Mouse (Mus musculus) bone marrow, adult 2 months (tissue): Measurements from ENCODE around the gene Txnrd2. TPM values are rescaled to one million over a fixed set of nuclear protein-coding genes. Genes with fewer than 3 reads are reported as not detected.
A peak's percentile ranks its signal among the peaks of the same experiment; 100 is the strongest.

ENCODE experiments used
- H3K27ac ChIP-seq: fragments of 200-500 bp; 2 replicates; pipeline ENCODE4 v1.5.1; 2012; ENCODE audit warnings: low read depth, mild to moderate bottlenecking, control low read depth, inconsistent platforms, low read length; ENCODE audit not compliant: control insufficient read depth, poor library complexity, insufficient read depth
- H3K4me1 ChIP-seq: fragments of 200-500 bp; 2 replicates; pipeline ENCODE4 v1.6.1; 2011; ENCODE audit warnings: low read length; ENCODE audit not compliant: control insufficient read depth, insufficient read depth
- H3K4me3 ChIP-seq: fragments of 200-500 bp; replicated peaks from 2 replicates; pipeline ENCODE3; 2011; ENCODE audit warnings: mild to moderate bottlenecking, low read depth, low read length, control low read depth; ENCODE audit not compliant: control insufficient read depth
- CTCF ChIP-seq: fragments of 200-500 bp; IDR thresholded peaks from 2 replicates; pipeline ENCODE4 v1.5.1; 2011; ENCODE audit warnings: low read length, control low read depth; ENCODE audit not compliant: control insufficient read depth, insufficient read depth
- POLR2A ChIP-seq: fragments of 200-500 bp; IDR thresholded peaks from 2 replicates; pipeline ENCODE4 v1.6.1; 2011; ENCODE audit warnings: low read depth, mild to moderate bottlenecking, control low read depth, low read length, borderline replicate concordance; ENCODE audit not compliant: control insufficient read depth
- WGBS: fragments of 180-500 bp; shearing (Covaris S2); methylation state at CpG from one replicate; pipeline ENCODE4 v1.1.7; 2018; 5-methylcytosine and 5-hydroxymethylcytosine counted together
- polyA plus RNA-seq: library from polyadenylated mRNA; stranded (reverse); fragments of >200 nt; gene quantifications from 2 replicates; pipeline ENCODE4 v1.2.4, GENCODE M21; 2011; ENCODE audit warnings: low replicate concordance; ENCODE audit not compliant: missing spikeins, insufficient read depth, insufficient read length

Gene Txnrd2
- polyA plus RNA-seq, 1 experiment: 66.6 TPM

DNA sequence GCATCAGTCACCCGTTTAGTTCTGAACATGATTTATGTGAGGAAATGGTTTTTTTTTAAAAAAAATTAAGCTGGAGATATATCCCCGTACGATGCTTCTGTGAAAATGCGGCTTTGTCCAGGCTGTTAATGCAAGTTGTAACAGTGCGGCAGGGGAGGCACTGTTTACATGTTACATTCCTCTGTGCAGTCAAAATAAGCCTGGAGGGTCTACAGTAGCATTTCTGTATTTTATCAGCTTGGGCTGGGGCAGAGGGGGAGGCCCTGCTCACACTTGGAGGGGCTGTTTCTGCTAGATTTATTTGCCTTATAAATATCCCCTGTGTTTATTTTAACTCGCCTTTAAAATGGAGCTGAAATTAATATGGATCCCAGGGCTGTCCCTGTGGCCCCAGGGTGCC lies 21.9 kb downstream of the Txnrd2 start:
- no peak overlapping the region for H3K27ac ChIP-seq
- H3K4me3 ChIP-seq: no peak overlapping the region
- WGBS: 88% methylated on average over 6 of the region's 6 CpGs
- H3K4me1 ChIP-seq: no peaks in the 10 kb centered on the region
- TF ChIP-seq POLR2A (no peak), CTCF (no peak)

DNA sequence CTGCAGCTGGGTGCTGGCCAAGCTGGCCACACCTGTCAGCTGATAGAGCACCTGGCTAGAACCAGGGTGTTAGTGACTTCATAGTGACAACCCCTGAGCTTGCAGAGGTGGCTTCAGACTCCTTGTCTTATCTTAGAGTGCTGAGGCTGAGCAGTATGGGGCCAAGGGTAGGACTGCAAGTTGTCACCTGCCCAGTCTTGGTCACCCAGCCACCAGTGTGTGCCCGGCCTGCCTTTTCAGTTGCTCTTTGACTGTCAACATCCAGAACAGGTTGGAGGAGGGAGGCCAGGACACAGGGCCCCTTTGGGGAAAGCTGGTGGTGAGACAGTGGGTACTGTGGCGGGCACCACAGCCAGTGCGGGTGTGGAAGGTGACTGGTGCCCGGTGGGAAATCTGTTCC lies 22.8 kb downstream of the Txnrd2 start:
- Histone ChIP-seq H3K4me3 (no peak overlapping the region), H3K27ac (no peak overlapping the region), H3K4me1 (no peaks in the 10 kb centered on the region)
- TF ChIP-seq CTCF (no peak), POLR2A (no peak)
- 89% methylated on average over 4 of the region's 4 CpGs for WGBS

DNA sequence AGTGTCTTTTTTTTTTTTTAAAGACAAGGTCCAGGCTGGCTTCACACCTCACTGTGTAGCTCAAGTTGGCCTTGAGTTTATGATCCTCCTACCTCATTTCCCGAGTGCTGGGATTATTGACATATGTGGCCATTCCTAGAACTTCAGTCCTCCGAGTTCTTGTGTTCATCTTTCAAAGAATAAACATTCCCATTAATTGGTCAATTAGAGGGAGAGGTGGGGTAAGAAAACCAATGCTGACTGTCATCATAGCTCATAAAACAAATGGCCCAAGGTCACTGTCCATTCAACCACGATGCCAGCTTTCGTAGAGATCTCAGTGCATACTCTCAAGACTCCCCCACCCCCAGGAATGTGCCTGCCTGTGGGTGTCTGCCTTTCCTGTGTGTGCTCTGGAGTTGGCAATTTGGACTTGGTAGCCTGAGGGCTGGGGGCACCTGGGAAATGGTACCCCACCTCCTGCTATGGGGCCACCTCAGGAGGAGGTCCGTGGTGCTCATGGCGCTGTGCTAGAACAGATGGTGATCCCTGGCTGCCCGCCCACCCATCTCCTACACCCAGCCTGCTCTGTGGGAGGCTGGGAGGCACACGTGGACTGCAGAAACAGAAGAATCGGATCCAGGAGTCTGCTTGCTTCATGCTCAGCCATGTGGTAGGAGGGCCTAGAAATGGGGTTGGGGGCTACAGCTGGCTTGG lies 25.4 kb downstream of the Txnrd2 start:
- H3K4me1 ChIP-seq: no peaks in the 10 kb centered on the region
- no peak overlapping the region for H3K4me3 ChIP-seq
- H3K27ac ChIP-seq: no peak overlapping the region
- WGBS: 92% methylated on average over 9 of the region's 9 CpGs
- no peak for TF ChIP-seq CTCF
- no peak for TF ChIP-seq POLR2A

DNA sequence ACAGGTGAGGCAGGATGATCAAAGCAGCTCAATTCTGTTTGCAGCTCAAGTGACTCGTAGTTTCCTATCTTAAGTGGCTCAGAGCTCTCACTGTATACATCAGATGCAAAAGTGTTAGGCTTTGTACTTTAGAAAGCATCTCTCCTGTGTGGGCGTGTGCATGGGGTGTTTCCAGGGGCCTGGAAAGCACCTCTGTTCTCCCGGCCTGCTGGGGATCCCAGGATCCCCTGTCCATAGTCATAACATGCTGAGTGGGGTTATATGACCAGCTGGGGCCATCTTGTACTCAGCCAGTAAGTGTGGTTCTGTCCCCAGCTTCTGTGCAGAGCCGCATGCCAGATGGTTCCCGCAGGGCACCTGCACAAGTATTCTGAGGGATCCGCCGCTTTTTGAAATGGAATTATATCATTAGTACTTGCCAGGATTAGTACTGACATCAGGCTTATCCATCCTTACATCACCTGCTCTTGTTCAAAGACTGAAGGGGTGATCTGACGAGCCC lies 26.2 kb downstream of the Txnrd2 start:
- TF ChIP-seq CTCF: no peak
- no peak for TF ChIP-seq POLR2A
- Histone ChIP-seq H3K4me3 (no peak overlapping the region), H3K27ac (no peak overlapping the region), H3K4me1 (no peaks in the 10 kb centered on the region)
- WGBS: 92% methylated on average over 8 of the region's 8 CpGs

DNA sequence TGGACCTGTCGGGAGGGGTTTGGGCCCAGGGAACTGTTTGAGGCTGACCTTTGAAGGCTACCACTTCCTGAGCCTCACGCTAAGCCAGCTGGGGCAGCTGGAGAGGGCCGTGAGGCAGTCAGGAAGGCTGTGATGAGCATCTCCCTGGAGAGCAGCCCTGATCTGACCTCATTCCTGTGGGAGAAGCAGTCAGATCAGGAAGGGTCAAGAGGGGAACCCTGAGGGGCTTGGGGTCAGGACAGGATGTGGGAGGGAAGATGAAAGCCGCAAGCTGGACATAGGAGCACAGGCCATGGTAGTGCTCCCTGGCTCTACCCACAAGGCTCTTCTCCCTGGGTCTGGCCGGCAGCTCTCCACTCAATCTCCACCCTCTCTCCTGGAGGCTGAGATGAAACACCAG lies 27.7 kb downstream of the Txnrd2 start:
- Histone ChIP-seq H3K27ac (no peak overlapping the region), H3K4me1 (no peaks in the 10 kb centered on the region), H3K4me3 (no peak overlapping the region)
- 79% methylated on average over 5 of the region's 5 CpGs for WGBS
- no peak for TF ChIP-seq POLR2A

DNA sequence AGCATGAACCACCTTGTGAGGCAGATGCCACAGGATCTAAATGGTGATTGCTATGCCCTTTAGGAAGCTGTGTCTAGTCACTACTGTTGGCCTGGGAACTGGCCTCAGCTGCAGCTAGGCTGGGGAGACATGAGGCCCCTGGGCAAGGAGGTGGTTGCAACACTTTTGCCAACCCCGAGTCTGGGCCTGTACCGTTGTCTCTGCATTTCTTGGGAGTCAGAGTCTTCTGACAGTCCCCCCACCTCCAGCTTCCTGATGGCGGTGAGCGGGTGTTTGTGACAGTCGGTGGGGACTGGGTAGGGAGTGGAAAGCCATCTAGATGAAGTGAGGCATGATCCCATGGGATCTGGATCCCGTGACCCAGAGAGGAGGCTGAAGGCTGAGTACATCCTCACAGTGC lies 29.2 kb downstream of the Txnrd2 start:
- TF ChIP-seq CTCF: no peak
- TF ChIP-seq POLR2A: no peak
- Histone ChIP-seq H3K4me3 (no peak overlapping the region), H3K4me1 (peaks cover 1% of the 10 kb centered on the region; the same call in 1 of the 2 replicates), H3K27ac (no peak overlapping the region)
- WGBS: 73% methylated on average over 6 of the region's 6 CpGs

DNA sequence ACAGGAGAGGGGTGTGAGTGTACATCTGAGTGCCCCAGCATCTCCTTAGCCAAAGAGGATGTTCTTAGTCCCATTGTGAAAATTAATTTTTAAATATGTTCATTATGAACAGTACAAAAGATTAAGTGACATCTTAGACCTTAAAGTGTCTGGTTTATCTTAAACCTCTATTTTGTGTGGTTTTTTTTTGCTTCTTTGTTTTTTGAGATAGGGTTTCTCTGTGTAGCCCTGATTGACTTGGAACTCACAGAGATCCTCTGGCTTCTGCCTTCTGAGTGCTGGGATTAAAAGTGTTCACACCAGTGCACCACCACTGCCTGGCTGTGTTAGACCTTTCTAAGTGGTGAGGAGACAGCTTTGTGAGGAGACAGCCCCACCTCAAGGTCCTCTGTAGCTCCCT lies 32.5 kb downstream of the Txnrd2 start:
- no peak overlapping the region for H3K4me3 ChIP-seq
- no peak for TF ChIP-seq POLR2A
- no peak for TF ChIP-seq CTCF
- no peak overlapping the region for H3K27ac ChIP-seq
- H3K4me1 ChIP-seq: peaks cover 1% of the 10 kb centered on the region; the same call in 1 of the 2 replicates

DNA sequence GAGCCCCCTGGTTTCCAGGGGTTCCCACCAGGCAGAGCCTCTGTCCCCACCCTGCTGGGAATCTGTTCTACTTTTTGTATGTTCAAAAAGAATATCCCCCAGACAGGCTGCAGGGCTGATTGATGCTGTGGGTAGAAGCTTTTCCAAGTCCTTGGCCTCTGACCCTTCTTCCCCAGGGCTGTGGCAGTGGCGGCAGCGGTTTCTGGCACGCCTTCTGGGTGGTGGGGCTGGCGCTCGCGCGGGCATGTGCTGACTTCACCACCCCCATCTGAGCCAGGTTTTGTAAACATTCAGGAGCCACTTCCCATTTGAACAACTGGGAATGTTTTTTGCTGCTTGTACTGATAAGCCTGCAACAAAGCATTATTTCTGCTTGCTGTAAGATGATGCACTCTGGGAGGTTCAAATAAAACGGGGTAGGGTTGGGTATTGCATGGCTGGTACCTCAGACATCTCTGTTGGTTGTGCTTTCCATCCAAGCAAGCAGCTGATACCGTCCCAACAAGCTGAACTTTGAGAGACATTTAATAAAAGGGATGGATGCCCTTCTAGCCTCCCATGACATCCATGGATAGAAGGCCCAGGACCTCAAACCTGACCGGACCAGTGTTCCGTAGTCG lies 33.3 kb downstream of the Txnrd2 start:
- no peak for TF ChIP-seq CTCF
- no peak for TF ChIP-seq POLR2A
- H3K4me1 ChIP-seq: peaks cover 1% of the 10 kb centered on the region; the same call in 1 of the 2 replicates
- H3K27ac ChIP-seq: peak overlapping the region; percentile 47; the same call in 1 of the 2 replicates
- no peak overlapping the region for H3K4me3 ChIP-seq
- WGBS: 34% methylated on average over 12 of the region's 12 CpGs

DNA sequence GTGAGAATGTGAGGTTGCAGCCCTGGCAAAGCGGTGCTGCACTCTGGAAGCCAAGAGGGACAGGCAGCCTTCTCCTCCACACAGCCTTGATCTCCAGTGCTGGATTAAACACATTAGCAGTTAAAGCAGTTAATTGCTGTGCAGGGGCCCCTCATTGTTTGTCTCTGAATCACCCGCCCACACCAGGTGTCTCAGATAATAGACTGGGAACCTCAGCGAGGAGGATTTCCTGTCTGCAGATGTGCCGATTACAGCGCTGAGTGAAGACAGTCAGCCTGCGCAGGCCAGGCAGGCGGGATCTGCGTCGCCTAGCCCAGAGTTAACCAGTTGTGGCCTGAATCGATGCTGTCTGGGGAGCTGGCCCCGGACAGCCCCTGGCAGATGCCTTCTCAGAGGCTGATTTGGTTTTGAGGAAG lies 33.8 kb downstream of the Txnrd2 start:
- Histone ChIP-seq H3K27ac (peak overlapping the region; percentile 47; the same call in 1 of the 2 replicates), H3K4me1 (peaks cover 1% of the 10 kb centered on the region; the same call in 1 of the 2 replicates), H3K4me3 (no peak overlapping the region)
- 10% methylated on average over 11 of the region's 11 CpGs for WGBS
- TF ChIP-seq POLR2A: peak; percentile 29; the same call in 1 of the 2 replicates
- no peak for TF ChIP-seq CTCF
